Mouse (Mus musculus): ENCODE measurements at regions not wholly inside any gene's neighbourhood (a gene's known extent, or its start where the extent isn't known, plus 50 kb on each side); places are given as distances from the start of the nearest gene placed in this dataset.

DNA sequence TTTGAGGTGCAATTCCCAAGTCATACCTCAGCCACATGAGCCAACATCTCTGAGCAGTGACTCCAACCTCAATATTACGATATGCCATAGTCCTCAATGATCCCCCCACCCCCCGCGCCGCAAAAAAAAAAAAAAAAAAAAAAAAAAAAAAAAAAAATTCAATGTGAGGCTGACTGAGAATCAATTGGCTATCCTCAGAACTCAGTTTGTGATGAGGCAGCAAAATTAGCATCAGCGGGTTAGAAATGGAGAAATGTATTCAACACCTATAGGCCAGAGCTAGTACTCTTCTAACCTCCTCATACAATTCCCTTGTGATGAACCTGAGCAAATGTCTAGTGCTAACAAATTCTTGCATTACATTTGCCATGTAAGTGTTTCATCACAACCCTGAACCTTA lies 504.5 kb upstream of the C030005K15Rik start:
- 91% methylated on average over 5 of the region's 5 CpGs for WGBS
- H3K27me3 ChIP-seq (ENCODE audit: insufficient read depth, low read length): no peaks in the 10 kb centered on the region
- H3K4me3 ChIP-seq (ENCODE audit: low read depth, low read length): no peak overlapping the region
- H3K4me1 ChIP-seq (ENCODE audit: insufficient read depth): no peaks in the 10 kb centered on the region
- H3K36me3 ChIP-seq (ENCODE audit: insufficient read depth): no peaks in the 10 kb centered on the region
- no peak for TF ChIP-seq CTCF (IDR thresholded peaks at IDR 0.05; ENCODE audit: low read depth)
- no peaks in the 10 kb centered on the region for H3K9me3 ChIP-seq (ENCODE audit: low read length)
- ATAC-seq (no peak), DNase-seq (no peak)
- H3K4me2 ChIP-seq (ENCODE audit: low read depth): no peak overlapping the region
- H3K9ac ChIP-seq: no peak overlapping the region
- no peak overlapping the region for H3K27ac ChIP-seq (ENCODE audit: low read depth, low read length)

GRCm38 (mm10) chr10:98231705-98232235 lies 505.2 kb upstream of the C030005K15Rik start:
- DNase-seq (no peak), ATAC-seq (no peak)
- Histone ChIP-seq H3K9me3 (ENCODE audit: low read length) (no peaks in the 10 kb centered on the region), H3K4me1 (ENCODE audit: insufficient read depth) (no peaks in the 10 kb centered on the region), H3K4me3 (ENCODE audit: low read depth, low read length) (no peak overlapping the region), H3K4me2 (ENCODE audit: low read depth) (no peak overlapping the region), H3K27me3 (ENCODE audit: insufficient read depth, low read length) (no peaks in the 10 kb centered on the region), H3K36me3 (ENCODE audit: insufficient read depth) (no peaks in the 10 kb centered on the region), H3K27ac (ENCODE audit: low read depth, low read length) (no peak overlapping the region), H3K9ac (no peak overlapping the region)
- TF ChIP-seq CTCF (IDR thresholded peaks at IDR 0.05; ENCODE audit: low read depth): no peak
- WGBS: 80% methylated on average over 4 of the region's 4 CpGs

DNA sequence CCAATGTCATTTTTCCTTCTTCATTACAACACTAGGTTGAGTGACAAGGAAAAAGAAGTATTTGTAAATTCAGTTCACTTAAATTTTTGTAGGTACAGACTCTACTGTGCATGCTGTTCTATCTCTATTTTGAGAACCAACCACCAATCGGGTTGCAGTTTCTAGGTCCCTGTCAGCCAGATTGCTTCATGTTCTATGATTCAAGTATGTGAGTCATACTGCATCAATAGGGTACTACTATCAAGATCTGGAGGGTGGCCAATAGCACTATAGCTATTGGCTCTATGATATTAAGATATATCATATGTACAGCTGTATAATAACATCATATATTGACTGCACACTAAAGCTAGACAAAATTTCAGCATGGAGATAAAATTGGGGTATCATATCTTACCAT lies 521.8 kb upstream of the C030005K15Rik start:
- DNase-seq (no peak), ATAC-seq (no peak)
- no peaks in the 10 kb centered on the region for H3K4me1 ChIP-seq (ENCODE audit: insufficient read depth)
- no peak for TF ChIP-seq CTCF (IDR thresholded peaks at IDR 0.05; ENCODE audit: low read depth)
- H3K36me3 ChIP-seq (ENCODE audit: insufficient read depth): no peaks in the 10 kb centered on the region
- WGBS: 93% methylated on average over 1 of the region's 1 CpGs
- no peak overlapping the region for H3K27ac ChIP-seq (ENCODE audit: low read depth, low read length)
- no peak overlapping the region for H3K9ac ChIP-seq
- no peaks in the 10 kb centered on the region for H3K9me3 ChIP-seq (ENCODE audit: low read length)
- H3K4me2 ChIP-seq (ENCODE audit: low read depth): no peak overlapping the region
- H3K27me3 ChIP-seq (ENCODE audit: insufficient read depth, low read length): no peaks in the 10 kb centered on the region
- H3K4me3 ChIP-seq (ENCODE audit: low read depth, low read length): no peak overlapping the region

- TF ChIP-seq CTCF (IDR thresholded peaks at IDR 0.05; ENCODE audit: low read depth): no peak
- no peaks in the 10 kb centered on the region for H3K4me1 ChIP-seq (ENCODE audit: insufficient read depth)
- DNase-seq (no peak), ATAC-seq (no peak)
- H3K4me3 ChIP-seq (ENCODE audit: low read depth, low read length): no peak overlapping the region
- H3K9me3 ChIP-seq (ENCODE audit: low read length): no peaks in the 10 kb centered on the region
- H3K9ac ChIP-seq: no peak overlapping the region
- no peaks in the 10 kb centered on the region for H3K36me3 ChIP-seq (ENCODE audit: insufficient read depth)
- H3K4me2 ChIP-seq (ENCODE audit: low read depth): no peak overlapping the region
- H3K27ac ChIP-seq (ENCODE audit: low read depth, low read length): no peak overlapping the region
- WGBS: 60% methylated on average over 4 of the region's 4 CpGs
- no peaks in the 10 kb centered on the region for H3K27me3 ChIP-seq (ENCODE audit: insufficient read depth, low read length)
Measured at GRCm38 (mm10) chr10:98257980-98258707, 531.6 kb upstream of the C030005K15Rik start.

DNA sequence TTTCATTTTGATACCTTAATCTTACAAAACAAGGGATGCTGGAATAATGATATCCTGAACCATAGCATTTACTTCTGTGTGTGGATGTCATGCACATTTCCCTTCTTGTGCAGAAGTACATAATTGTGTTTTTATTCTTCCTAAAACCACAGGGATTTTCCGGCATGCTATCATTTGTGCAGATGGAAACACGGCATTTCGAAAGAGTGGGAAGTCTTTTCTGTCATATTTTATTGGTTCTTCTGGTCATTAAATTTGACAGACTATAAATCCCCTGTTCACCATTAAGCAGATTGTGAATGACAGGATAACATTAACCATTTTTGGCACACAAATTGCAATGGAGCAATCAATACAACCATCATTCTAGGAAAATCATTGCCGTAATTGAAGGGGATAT lies 532.7 kb upstream of the C030005K15Rik start:
- Histone ChIP-seq H3K4me3 (ENCODE audit: low read depth, low read length) (no peak overlapping the region), H3K36me3 (ENCODE audit: insufficient read depth) (no peaks in the 10 kb centered on the region), H3K9me3 (ENCODE audit: low read length) (no peaks in the 10 kb centered on the region), H3K9ac (no peak overlapping the region), H3K27ac (ENCODE audit: low read depth, low read length) (no peak overlapping the region), H3K4me2 (ENCODE audit: low read depth) (no peak overlapping the region), H3K27me3 (ENCODE audit: insufficient read depth, low read length) (no peaks in the 10 kb centered on the region), H3K4me1 (ENCODE audit: insufficient read depth) (no peaks in the 10 kb centered on the region)
- DNase-seq (no peak), ATAC-seq (no peak)
- TF ChIP-seq CTCF (IDR thresholded peaks at IDR 0.05; ENCODE audit: low read depth): no peak
- WGBS: 78% methylated on average over 4 of the region's 4 CpGs

DNA sequence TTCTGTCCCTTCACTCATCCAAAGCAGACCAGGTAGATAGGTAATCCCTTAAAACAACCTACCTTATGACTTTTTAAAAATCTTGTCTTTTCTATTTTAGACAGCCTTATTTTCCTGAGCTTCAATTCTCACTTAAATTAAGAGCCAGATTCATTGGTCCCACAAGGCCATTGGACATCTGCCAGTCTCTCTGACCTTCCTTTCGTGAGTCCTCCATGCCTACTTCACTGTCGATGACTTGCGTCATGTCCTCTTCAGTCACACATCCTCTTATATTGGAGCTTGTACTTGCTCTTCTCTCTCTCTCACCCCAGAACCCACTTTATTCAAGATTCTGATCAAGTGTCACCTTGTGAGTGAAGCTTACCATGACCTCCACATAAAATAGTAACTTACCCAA lies 542.0 kb upstream of the C030005K15Rik start:
- Histone ChIP-seq H3K27ac (ENCODE audit: low read depth, low read length) (no peak overlapping the region), H3K4me1 (ENCODE audit: insufficient read depth) (no peaks in the 10 kb centered on the region), H3K36me3 (ENCODE audit: insufficient read depth) (no peaks in the 10 kb centered on the region), H3K9ac (no peak overlapping the region), H3K4me2 (ENCODE audit: low read depth) (no peak overlapping the region), H3K9me3 (ENCODE audit: low read length) (no peaks in the 10 kb centered on the region), H3K4me3 (ENCODE audit: low read depth, low read length) (no peak overlapping the region), H3K27me3 (ENCODE audit: insufficient read depth, low read length) (no peaks in the 10 kb centered on the region)
- DNase-seq (no peak), ATAC-seq (no peak)
- 95% methylated on average over 3 of the region's 3 CpGs for WGBS
- no peak for TF ChIP-seq CTCF (IDR thresholded peaks at IDR 0.05; ENCODE audit: low read depth)

- Histone ChIP-seq H3K27ac (ENCODE audit: low read depth, low read length) (no peak overlapping the region), H3K9me3 (ENCODE audit: low read length) (no peaks in the 10 kb centered on the region), H3K4me1 (ENCODE audit: insufficient read depth) (no peaks in the 10 kb centered on the region), H3K36me3 (ENCODE audit: insufficient read depth) (no peaks in the 10 kb centered on the region), H3K9ac (no peak overlapping the region), H3K27me3 (ENCODE audit: insufficient read depth, low read length) (no peaks in the 10 kb centered on the region), H3K4me3 (ENCODE audit: low read depth, low read length) (no peak overlapping the region), H3K4me2 (ENCODE audit: low read depth) (no peak overlapping the region)
- ATAC-seq: no peak
- 83% methylated on average over 4 of the region's 4 CpGs for WGBS
- TF ChIP-seq CTCF (IDR thresholded peaks at IDR 0.05; ENCODE audit: low read depth): no peak
- DNase-seq: no peak
Measured at GRCm38 (mm10) chr10:98291617-98292016, 565.1 kb upstream of the C030005K15Rik start.

All from forebrain, postnatal 0 days (tissue).